Mouse (Mus musculus) kidney, postnatal 0 days (tissue): ENCODE results near the gene Ccdc182. TPM values are rescaled to one million over a fixed set of nuclear protein-coding genes. Genes with fewer than 3 reads are reported as not detected.
A peak's percentile ranks its signal among the peaks of the same experiment; 100 is the strongest.

Experiments used
- ATAC-seq: fragments of 200-750 bp; cut with Nextera tagmentation; replicated peaks from 2 replicates; pipeline ENCODE4 v1.8.0; 2017; ENCODE audit warnings: low read depth, moderate number of reproducible peaks, moderate TSS enrichment, moderate library complexity; ENCODE audit not compliant: low FRiP score
- DNase-seq: peaks from one replicate; pipeline ENCODE4 v3.0.0-alpha.2; 2016; ENCODE audit warnings: low spot score
- H3K27ac ChIP-seq: fragments of 300-500 bp; sonication (generic); 2 replicates; pipeline ENCODE4 v1.5.1; 2014; ENCODE audit warnings: mild to moderate bottlenecking
- H3K27me3 ChIP-seq: fragments of 300-500 bp; sonication (generic); 2 replicates; pipeline ENCODE4 v1.6.1; 2014; ENCODE audit warnings: low read length, mixed read lengths; ENCODE audit not compliant: insufficient read depth
- H3K36me3 ChIP-seq: fragments of 300-500 bp; sonication (generic); 2 replicates; pipeline ENCODE4 v1.6.1; 2014; ENCODE audit warnings: low read length, mixed read lengths; ENCODE audit not compliant: insufficient read depth
- H3K4me1 ChIP-seq: fragments of 300-500 bp; sonication (generic); replicated peaks from 2 replicates; pipeline ENCODE4 v1.6.1; 2014; ENCODE audit warnings: antibody characterized with exemption, low read length, mixed read lengths; ENCODE audit not compliant: insufficient read depth
- H3K4me2 ChIP-seq: fragments of 300-500 bp; sonication (generic); 2 replicates; pipeline ENCODE4 v1.6.1; 2014; ENCODE audit warnings: mild to moderate bottlenecking, low read length, moderate library complexity, mixed read lengths
- H3K4me3 ChIP-seq: fragments of 300-500 bp; sonication (generic); replicated peaks from 2 replicates; pipeline ENCODE4 v1.5.1; 2014; ENCODE audit warnings: low read depth, low read length
- H3K9ac ChIP-seq: fragments of 300-500 bp; sonication (generic); 2 replicates; pipeline ENCODE4 v1.6.1; 2014; ENCODE audit warnings: low read depth, low read length
- H3K9me3 ChIP-seq: fragments of 300-500 bp; sonication (generic); replicated peaks from 2 replicates; pipeline ENCODE4 v1.6.1; 2016; ENCODE audit warnings: low read length, inconsistent platforms, mixed read lengths
- CTCF ChIP-seq: IDR thresholded peaks from 2 replicates; pipeline ENCODE4 v1.5.1; 2016; ENCODE audit warnings: antibody characterized with exemption, low read depth, mild to moderate bottlenecking, moderate library complexity
- WGBS: fragments of 180-500 bp; shearing (Covaris S2); extraction: QIAGEN DNeasy Blood & Tissue Kit; methylation state at CpG from one replicate; pipeline ENCODE4 v1.1.7; 2014; 5-methylcytosine and 5-hydroxymethylcytosine counted together
- polyA plus RNA-seq: library from polyadenylated mRNA; unstranded; fragments of >200 nt; fragmentation: Nextera tagmentation; extraction: Ambion mirVana; gene quantifications from 2 replicates; pipeline ENCODE4 v1.2.1, GENCODE M21; 2015

Gene Ccdc182
- polyA plus RNA-seq, 1 experiment from 2014 or later, result 4.2 TPM

DNA sequence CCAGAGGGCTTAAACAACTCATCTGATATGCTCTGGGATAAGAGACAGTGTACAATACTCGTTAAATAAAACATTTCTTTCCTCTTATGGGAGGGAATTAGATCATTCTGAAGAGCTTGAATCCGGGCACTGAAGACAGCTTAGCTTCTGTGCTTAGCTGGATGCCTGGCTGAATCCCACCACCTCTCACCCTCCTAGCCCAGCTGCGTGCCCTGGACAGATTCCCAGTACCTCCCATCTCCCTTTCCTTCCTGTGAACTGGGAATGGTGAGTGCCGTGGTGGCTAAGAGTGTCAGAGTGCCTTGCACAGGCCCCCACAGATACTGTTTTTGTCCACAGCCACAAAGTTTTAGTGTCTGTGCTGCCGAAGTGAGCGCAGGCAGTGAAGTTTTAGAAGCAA, 27.5 kb upstream of the Ccdc182 start:
- H3K27me3 ChIP-seq, result no peaks in the 10 kb centered on the region
- 49% methylated on average over 6 of the region's 6 CpGs for WGBS
- DNase-seq (no peak), ATAC-seq (no peak)
- no peaks in the 10 kb centered on the region for H3K36me3 ChIP-seq
- H3K4me3 ChIP-seq, result no peak overlapping the region
- H3K27ac ChIP-seq, result no peak overlapping the region
- 0 out of 2 replicates have a peak, but pooled peaks cover 4% of the 10 kb centered on the region for H3K4me1 ChIP-seq
- H3K9ac ChIP-seq, result no peak overlapping the region
- TF ChIP-seq CTCF, result no peak
- no peak overlapping the region for H3K4me2 ChIP-seq
- no peaks in the 10 kb centered on the region for H3K9me3 ChIP-seq

DNA sequence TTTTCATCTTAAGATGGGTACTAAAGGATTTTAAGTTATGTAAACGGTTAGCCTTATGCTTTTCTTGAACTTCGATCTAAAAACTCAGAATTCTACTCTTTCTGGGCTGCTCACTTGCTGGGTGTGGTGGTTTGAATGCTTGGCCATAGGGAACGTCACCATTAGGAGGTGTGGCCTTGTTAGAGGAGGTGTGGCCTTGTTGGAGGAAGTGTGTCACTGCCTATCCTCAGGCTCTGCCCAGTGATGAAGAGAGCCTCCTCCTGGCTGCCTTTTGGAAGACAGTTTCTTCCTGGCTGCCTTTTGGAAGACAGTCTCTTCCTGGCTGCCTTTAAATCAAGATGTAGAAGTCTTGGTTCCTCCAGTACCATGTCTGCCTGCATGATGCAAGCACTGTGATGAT, 22.0 kb upstream of the Ccdc182 start:
- WGBS, result 67% methylated on average over 3 of the region's 3 CpGs
- H3K27me3 ChIP-seq, result no peaks in the 10 kb centered on the region

DNA sequence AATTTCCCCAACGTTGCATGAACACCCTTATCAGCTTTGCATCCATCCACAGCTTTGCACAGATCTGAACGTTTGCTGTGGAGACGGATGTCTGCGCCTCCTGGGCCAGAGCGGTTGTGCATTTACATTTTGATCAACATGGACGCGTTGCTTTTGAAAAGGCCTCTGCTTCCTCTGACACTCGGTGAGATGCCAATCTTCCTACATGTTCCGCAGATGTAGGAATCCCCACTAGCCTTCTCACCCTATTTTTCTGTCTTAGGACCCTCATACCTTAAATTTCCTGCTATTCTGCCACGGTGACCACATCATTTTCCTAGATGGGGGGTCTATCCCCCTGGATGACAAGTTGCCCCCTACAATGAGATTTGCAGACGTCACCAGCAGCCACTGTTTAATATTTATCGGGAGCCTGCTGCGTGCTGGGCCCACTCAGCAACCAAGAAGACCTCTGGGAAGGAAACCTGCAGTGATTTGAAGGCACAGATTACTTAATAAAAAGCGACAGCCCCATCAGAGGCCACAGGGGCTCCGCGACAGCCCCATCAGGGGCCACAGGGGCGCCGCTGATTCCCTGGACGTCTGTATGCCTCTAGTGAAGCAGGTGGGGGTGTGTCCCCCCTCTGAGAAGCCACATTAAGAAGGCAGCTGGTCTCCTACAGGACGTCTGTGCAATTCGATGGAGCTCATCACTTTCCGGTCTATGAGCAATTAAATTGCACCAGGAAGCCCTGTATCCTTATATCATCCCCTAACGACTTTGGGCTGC, 19.6 kb upstream of the Ccdc182 start:
- Histone ChIP-seq H3K4me2 (peak overlapping the region; percentile 30; the same call in 1 of the 2 replicates), H3K36me3 (no peaks in the 10 kb centered on the region), H3K4me3 (no peak overlapping the region), H3K27me3 (no peaks in the 10 kb centered on the region), H3K9ac (no peak overlapping the region), H3K9me3 (no peaks in the 10 kb centered on the region), H3K4me1 (peaks cover 7% of the 10 kb centered on the region; the same call in 1 of the 2 replicates), H3K27ac (no peak overlapping the region)
- WGBS, result 55% methylated on average over 23 of the region's 23 CpGs
- DNase-seq, result no peak
- TF ChIP-seq CTCF, result no peak
- ATAC-seq, result no peak

More for the DNA sequence above, 22.0 kb upstream of the Ccdc182 start:
- no peak for ATAC-seq
- no peak overlapping the region for H3K4me3 ChIP-seq
- no peaks in the 10 kb centered on the region for H3K36me3 ChIP-seq
- H3K9ac ChIP-seq, result no peak overlapping the region
- H3K4me1 ChIP-seq, result peaks cover 7% of the 10 kb centered on the region; the same call in 1 of the 2 replicates
- H3K27ac ChIP-seq, result no peak overlapping the region
- no peak overlapping the region for H3K4me2 ChIP-seq
- no peaks in the 10 kb centered on the region for H3K9me3 ChIP-seq
- DNase-seq, result no peak
- no peak for TF ChIP-seq CTCF

DNA sequence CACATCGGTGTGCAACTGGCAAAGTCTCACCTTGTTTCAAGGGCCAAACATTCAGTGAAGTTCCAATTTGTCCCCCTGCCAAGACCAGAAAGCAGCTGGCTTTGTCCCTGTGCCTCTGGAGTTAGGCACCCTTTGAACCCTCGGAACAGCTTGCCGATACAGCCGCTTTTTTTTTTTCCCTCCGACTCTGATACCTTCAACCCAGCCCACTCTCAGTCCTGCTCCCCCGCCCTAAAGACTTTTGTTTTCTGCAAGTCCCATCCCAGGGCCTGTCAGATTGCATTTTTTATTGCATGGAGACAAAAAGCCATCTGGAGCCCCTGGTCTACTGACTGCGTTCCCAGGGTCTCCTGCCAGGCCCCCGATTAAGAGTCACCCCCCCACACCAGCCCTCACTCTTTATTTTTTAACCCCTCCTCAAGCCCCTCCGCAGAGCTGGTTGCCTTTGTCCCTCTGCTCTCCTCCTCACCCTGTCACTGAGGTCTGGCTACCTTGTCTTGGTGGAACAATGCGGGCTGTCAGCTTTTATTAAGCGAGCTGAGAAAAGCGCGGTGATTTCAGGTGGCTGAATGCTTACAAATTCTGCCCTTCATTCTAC, 18.9 kb upstream of the Ccdc182 start:
- Histone ChIP-seq H3K4me1 (peaks cover 7% of the 10 kb centered on the region; the same call in 1 of the 2 replicates), H3K27me3 (no peaks in the 10 kb centered on the region), H3K36me3 (no peaks in the 10 kb centered on the region), H3K9me3 (no peaks in the 10 kb centered on the region), H3K4me3 (no peak overlapping the region), H3K9ac (no peak overlapping the region), H3K4me2 (peak overlapping the region; percentile 30; the same call in 1 of the 2 replicates), H3K27ac (no peak overlapping the region)
- WGBS, result 8% methylated on average over 13 of the region's 13 CpGs
- TF ChIP-seq CTCF, result no peak
- DNase-seq (no peak), ATAC-seq (no peak)

DNA sequence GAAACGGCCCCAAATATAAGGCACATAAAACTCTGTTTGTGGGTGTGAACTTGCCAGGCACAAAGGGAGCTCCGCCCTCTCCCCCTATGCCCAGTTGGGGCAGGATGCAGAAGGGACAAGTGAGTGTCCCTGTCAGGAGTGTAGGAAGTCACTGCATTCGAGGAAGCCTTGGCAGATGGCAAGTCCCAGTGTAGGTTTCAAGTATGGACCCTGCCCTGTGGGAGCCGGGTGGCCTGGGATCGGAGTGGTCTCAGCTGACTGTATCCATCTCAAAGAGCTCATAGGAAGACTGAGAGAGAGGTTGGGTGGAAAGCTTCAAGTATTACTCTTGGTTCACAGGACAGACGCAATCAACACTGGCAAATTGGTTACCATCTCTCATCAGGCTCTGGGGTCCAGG, 17.9 kb upstream of the Ccdc182 start:
- ATAC-seq (no peak), DNase-seq (no peak)
- H3K27ac ChIP-seq, result no peak overlapping the region
- WGBS, result 72% methylated on average over 6 of the region's 6 CpGs
- H3K4me1 ChIP-seq, result peaks cover 7% of the 10 kb centered on the region; the same call in 1 of the 2 replicates
- no peaks in the 10 kb centered on the region for H3K36me3 ChIP-seq
- H3K27me3 ChIP-seq, result no peaks in the 10 kb centered on the region
- TF ChIP-seq CTCF, result no peak
- H3K9me3 ChIP-seq, result no peaks in the 10 kb centered on the region
- H3K4me2 ChIP-seq, result no peak overlapping the region
- H3K4me3 ChIP-seq, result no peak overlapping the region
- no peak overlapping the region for H3K9ac ChIP-seq

DNA sequence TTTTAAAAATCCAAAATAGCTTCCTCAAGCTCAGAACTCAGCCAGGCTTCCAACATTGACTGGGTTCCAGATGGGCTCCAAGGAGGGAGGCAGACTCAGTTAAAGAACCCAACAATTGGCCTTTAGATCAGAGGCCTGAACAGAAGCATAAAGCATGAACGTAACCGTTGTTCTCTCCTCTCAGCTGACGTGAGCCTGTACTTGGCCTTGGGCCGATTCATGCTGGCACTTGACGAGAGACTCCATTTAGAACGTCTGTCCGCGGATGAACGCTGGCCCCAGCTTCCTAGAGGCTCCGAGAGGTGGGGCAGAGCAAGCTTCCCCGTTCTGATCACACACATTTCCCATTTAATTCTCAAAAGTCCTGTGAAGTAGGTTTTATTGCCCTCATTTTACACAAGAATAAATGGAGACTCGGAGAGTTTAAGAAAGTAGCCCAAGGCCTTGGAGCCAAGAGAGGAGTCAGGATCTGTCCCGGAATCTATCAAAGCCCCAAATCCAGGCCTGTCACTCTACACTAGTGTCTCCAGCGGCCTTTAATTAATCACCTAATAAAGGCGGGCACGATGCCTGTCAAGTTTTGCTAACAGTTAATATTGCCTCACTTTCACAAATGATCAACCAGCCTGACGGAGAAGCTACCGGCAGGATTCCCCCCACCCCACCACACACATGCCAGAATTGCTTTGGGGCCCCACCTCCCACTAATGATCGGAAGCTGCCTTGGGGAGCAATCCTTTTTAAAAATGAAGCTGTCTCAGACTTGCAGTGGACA, 17.1 kb upstream of the Ccdc182 start:
- Histone ChIP-seq H3K4me1 (peaks cover 7% of the 10 kb centered on the region; the same call in 1 of the 2 replicates), H3K27ac (no peak overlapping the region), H3K9ac (no peak overlapping the region), H3K4me2 (no peak overlapping the region), H3K4me3 (no peak overlapping the region), H3K36me3 (no peaks in the 10 kb centered on the region), H3K9me3 (no peaks in the 10 kb centered on the region), H3K27me3 (no peaks in the 10 kb centered on the region)
- WGBS, result 49% methylated on average over 19 of the region's 19 CpGs
- ATAC-seq (0 out of 2 replicates have a peak, but pooled peaks have one; percentile 38), DNase-seq (no peak)
- TF ChIP-seq CTCF, result no peak
